Mouse (Mus musculus): ENCODE data around the gene Gpalpp1.

GRCm38 (mm10) chr14:76122663-76123058 is 12.1 kb upstream of the Gpalpp1 start:
- no peak for TF ChIP-seq POLR2A (IDR thresholded peaks at IDR 0.05; ENCODE audit: borderline replicate concordance, extremely low read depth, insufficient read depth, insufficient read length, poor library complexity, severe bottlenecking)
- TF ChIP-seq CTCF (IDR thresholded peaks at IDR 0.05; ENCODE audit: borderline replicate concordance, extremely low read depth, insufficient read depth, insufficient read length), result no peak
